ENCODE assay signal across 11 mouse cellular contexts in genomic region chr7:101761899-101762780, GRCm38 (mm10). TPM values are rescaled to one million over a fixed set of nuclear protein-coding genes. Genes with fewer than 3 reads are reported as not detected.
DNase-seq lines count a peak whose midpoint lies in the region; ATAC-seq lines count a peak whose summit lies in the region.
"Had no signal": no experiment of that assay in that cellular context is flagged by ENCODE, and none has a peak within 500 bp of the region (broad histone marks: within the 10 kb centered on the region; RNA-seq: fewer than 3 reads in every experiment).

No protein-coding gene starts in this region.

- peaks cover 35% of the 10 kb centered on the region for H3K4me1 ChIP-seq in megakaryocyte, embryonic 14.5 days

- peak; percentile 21 to 41 for DNase-seq in gastrocnemius, adult 8-10 months (ENCODE audit: low spot score in 2 of 2)
- DNase-seq in gastrocnemius, postnatal 25 days, result no peak
- peak; percentile 32 for DNase-seq in brain, embryonic 18.5 days (ENCODE audit: low read depth, low spot score)
- peak; percentile 51 to 78 for DNase-seq in lung, postnatal 4 days
- DNase-seq in urinary bladder, postnatal 14 days (ENCODE audit: low spot score), result no peak
- DNase-seq: kidney, postnatal 4 days had no signal

- ATAC-seq in megakaryocyte, adult 5-6 weeks (ENCODE audit: poor library complexity, severe bottlenecking), result no peak
- ATAC-seq in erythroblast, adult 5-6 weeks (replicated peaks; ENCODE audit: low FRiP score, poor library complexity, severe bottlenecking), result no peak

- peaks cover 56% of the 10 kb centered on the region for H3K36me3 ChIP-seq in megakaryocyte, embryonic 14.5 days (replicated peaks; ENCODE audit: low read length)

- H3K27me3 ChIP-seq in megakaryocyte, embryonic 14.5 days (replicated peaks), result no peaks in the 10 kb centered on the region

- H3K9me3 ChIP-seq in megakaryocyte, embryonic 14.5 days, result no peaks in the 10 kb centered on the region
- H3K9me3 ChIP-seq: G1E had no signal

- H3K4me3 ChIP-seq in megakaryocyte, embryonic 14.5 days (replicated peaks), result peak overlapping the region; percentile 20

RNA-seq across cellular contexts. Expression of gene Phox2a, which starts 56.0 kb away (rescaled TPM):
- not detected for total RNA-seq in gastrocnemius, adult 8-10 months (2022)
- total RNA-seq in gastrocnemius, postnatal 25 days (2021), result not detected
- polyA plus RNA-seq in megakaryocyte, embryonic 14.5 days (2012; ENCODE audit: insufficient read depth, low replicate concordance), result 0.29 TPM in 1 of 2 replicates, not detected in the other
- not detected in 2 replicates for total RNA-seq in megakaryocyte, adult 5-6 weeks (2015)
- not detected in 2 replicates for total RNA-seq in megakaryocyte, adult 5-6 weeks (2017)
- not detected in 2 replicates for total RNA-seq in erythroblast, adult 5-6 weeks (2015; ENCODE audit: low replicate concordance)
- not detected in 2 replicates for total RNA-seq in erythroblast, adult 5-6 weeks (2017; ENCODE audit: low replicate concordance)
- polyA plus RNA-seq: frontal cortex, adult 2 months; G1E had no signal

Comparison
In these comparisons a context has a peak if more than half of its experiments do, and no peak if none do; other contexts are left out.
1. DNase-seq: peak in gastrocnemius, adult 8-10 months (2 of 2), brain, embryonic 18.5 days (single experiment) and lung, postnatal 4 days (2 of 2); none in gastrocnemius, postnatal 25 days (single experiment) and urinary bladder, postnatal 14 days (single experiment).